Comparison of ENCODE assay signal across 32 mouse cellular contexts in genomic region chr19:50640251-50641032, GRCm38 (mm10). TPM values are rescaled to one million over a fixed set of nuclear protein-coding genes. Genes with fewer than 3 reads are reported as not detected.
DNase-seq lines count a peak whose midpoint lies in the region; ATAC-seq and TF ChIP-seq lines count a peak whose summit lies in the region.
"Had no signal": no experiment of that assay in that cellular context is flagged by ENCODE, and none has a peak within 500 bp of the region (broad histone marks: within the 10 kb centered on the region; RNA-seq: fewer than 3 reads in every experiment).

No protein-coding gene starts in this region.

- no peaks in the 10 kb centered on the region for H3K9me3 ChIP-seq in hindbrain, embryonic 12.5 days (replicated peaks)
- no peaks in the 10 kb centered on the region for H3K9me3 ChIP-seq in hindbrain, postnatal 0 days (ENCODE audit: low read length)
- H3K9me3 ChIP-seq in neural tube, embryonic 12.5 days, result no peaks in the 10 kb centered on the region
- no peaks in the 10 kb centered on the region for H3K9me3 ChIP-seq in forebrain, embryonic 16.5 days (ENCODE audit: control insufficient read depth, low read length)
- H3K9me3 ChIP-seq: embryonic facial prominence, embryonic 10.5 days; embryonic facial prominence, embryonic 15.5 days; heart, embryonic 13.5 days; kidney, embryonic 15.5 days; limb, embryonic 12.5 days; liver, embryonic 15.5 days; stomach, embryonic 15.5 days had no signal

- no peak for DNase-seq in hindbrain, postnatal 0 days (ENCODE audit: low spot score)
- no peak for DNase-seq in neural tube, embryonic 10.5 days (ENCODE audit: extremely low spot score, low spot score)
- DNase-seq in retina, postnatal 1 day, result peak; percentile 89
- no peak for DNase-seq in thymus, postnatal 4 days
- DNase-seq in right cerebral cortex, adult 2 months (ENCODE audit: low spot score in 2 of 2), result no peak
- DNase-seq: adrenal gland, postnatal 25 days; B cell, adult 2 months; cerebellum, adult 18-20 months; cerebellum, postnatal 14 days; gastrocnemius, adult 2 months; heart, adult 2 months; heart, postnatal 10 days; kidney, adult 18-20 months; kidney, postnatal 25 days; lung, embryonic 14.5 days; lung, postnatal 14 days; right cerebral cortex, postnatal 25 days had no signal

- H3K9ac ChIP-seq in hindbrain, embryonic 12.5 days, result no peak overlapping the region
- H3K9ac ChIP-seq in hindbrain, postnatal 0 days (replicated peaks; ENCODE audit: low read length), result no peak overlapping the region
- no peak overlapping the region for H3K9ac ChIP-seq in neural tube, embryonic 12.5 days
- 0 out of 2 replicates have a peak overlapping the region, but pooled peaks have one; percentile 17 for H3K9ac ChIP-seq in forebrain, embryonic 16.5 days (replicated peaks; ENCODE audit: low read depth, low read length)
- H3K9ac ChIP-seq: embryonic facial prominence, embryonic 15.5 days; heart, embryonic 13.5 days; kidney, embryonic 15.5 days; limb, embryonic 12.5 days; liver, embryonic 15.5 days; lung, embryonic 14.5 days; stomach, embryonic 15.5 days had no signal

- peak; percentile 71; the same call in 1 of the 2 replicates for ATAC-seq in hindbrain, embryonic 12.5 days (ENCODE audit: low FRiP score)
- ATAC-seq in hindbrain, postnatal 0 days, result no peak
- peak; percentile 29; the same call in 1 of the 2 replicates for ATAC-seq in neural tube, embryonic 12.5 days (ENCODE audit: low FRiP score, low read depth)
- ATAC-seq in forebrain, embryonic 16.5 days, result peak; percentile 47; the same call in 1 of the 2 replicates

- H3K4me2 ChIP-seq in hindbrain, embryonic 12.5 days (replicated peaks), result no peak overlapping the region
- no peak overlapping the region for H3K4me2 ChIP-seq in hindbrain, postnatal 0 days (ENCODE audit: low read depth, low read length)
- no peak overlapping the region for H3K4me2 ChIP-seq in neural tube, embryonic 12.5 days (replicated peaks)
- no peak overlapping the region for H3K4me2 ChIP-seq in forebrain, embryonic 16.5 days (ENCODE audit: low read length)
- H3K4me2 ChIP-seq: embryonic facial prominence, embryonic 15.5 days; heart, embryonic 13.5 days; kidney, embryonic 15.5 days; limb, embryonic 12.5 days; liver, embryonic 15.5 days; lung, embryonic 14.5 days; stomach, embryonic 15.5 days had no signal

- no peak overlapping the region for H3K4me3 ChIP-seq in hindbrain, embryonic 12.5 days
- H3K4me3 ChIP-seq in hindbrain, postnatal 0 days (ENCODE audit: low read length), result no peak overlapping the region
- H3K4me3 ChIP-seq in neural tube, embryonic 12.5 days, result no peak overlapping the region
- no peak overlapping the region for H3K4me3 ChIP-seq in forebrain, embryonic 16.5 days (replicated peaks; ENCODE audit: low read length)
- H3K4me3 ChIP-seq: embryonic facial prominence, embryonic 10.5 days; embryonic facial prominence, embryonic 15.5 days; gastrocnemius, adult 2 months; heart, adult 2 months; heart, embryonic 13.5 days; kidney, embryonic 15.5 days; left cerebral cortex, adult 2 months; limb, embryonic 12.5 days; liver, embryonic 15.5 days; stomach, embryonic 15.5 days had no signal

- peak overlapping the region; percentile 0 for H3K27ac ChIP-seq in hindbrain, embryonic 12.5 days
- H3K27ac ChIP-seq in hindbrain, postnatal 0 days, result no peak overlapping the region
- no peak overlapping the region for H3K27ac ChIP-seq in neural tube, embryonic 12.5 days
- H3K27ac ChIP-seq in forebrain, embryonic 16.5 days (ENCODE audit: low read length), result no peak overlapping the region
- H3K27ac ChIP-seq: embryonic facial prominence, embryonic 10.5 days; embryonic facial prominence, embryonic 15.5 days; gastrocnemius, adult 2 months; heart, adult 2 months; heart, embryonic 13.5 days; kidney, embryonic 15.5 days; left cerebral cortex, adult 2 months; limb, embryonic 12.5 days; liver, embryonic 15.5 days; stomach, embryonic 15.5 days had no signal

- TF ChIP-seq CTCF in hindbrain, postnatal 0 days (IDR thresholded peaks at IDR 0.05; ENCODE audit: low read depth), result no peak

- 59% methylated on average over 8 of the region's 8 CpGs for WGBS in hindbrain, embryonic 12.5 days
- WGBS in hindbrain, postnatal 0 days, result 53% methylated on average over 8 of the region's 8 CpGs
- 66% methylated on average over 8 of the region's 8 CpGs for WGBS in neural tube, embryonic 12.5 days
- WGBS in forebrain, embryonic 16.5 days, result 49% methylated on average over 8 of the region's 8 CpGs

- no peaks in the 10 kb centered on the region for H3K27me3 ChIP-seq in hindbrain, embryonic 12.5 days
- H3K27me3 ChIP-seq in hindbrain, postnatal 0 days (ENCODE audit: insufficient read depth, low read length), result no peaks in the 10 kb centered on the region
- H3K27me3 ChIP-seq in neural tube, embryonic 12.5 days (replicated peaks), result no peaks in the 10 kb centered on the region
- H3K27me3 ChIP-seq in forebrain, embryonic 16.5 days (replicated peaks; ENCODE audit: control insufficient read depth, insufficient read depth, low read length), result no peaks in the 10 kb centered on the region
- H3K27me3 ChIP-seq: embryonic facial prominence, embryonic 15.5 days; heart, embryonic 13.5 days; kidney, embryonic 15.5 days; limb, embryonic 12.5 days; liver, embryonic 15.5 days; stomach, embryonic 15.5 days had no signal

- H3K36me3 ChIP-seq in hindbrain, embryonic 12.5 days, result no peaks in the 10 kb centered on the region
- no peaks in the 10 kb centered on the region for H3K36me3 ChIP-seq in hindbrain, postnatal 0 days (ENCODE audit: insufficient read depth, low read length)
- H3K36me3 ChIP-seq in neural tube, embryonic 12.5 days, result no peaks in the 10 kb centered on the region
- no peaks in the 10 kb centered on the region for H3K36me3 ChIP-seq in forebrain, embryonic 16.5 days (ENCODE audit: control insufficient read depth, insufficient read depth)
- H3K36me3 ChIP-seq: embryonic facial prominence, embryonic 10.5 days; embryonic facial prominence, embryonic 15.5 days; heart, embryonic 13.5 days; kidney, embryonic 15.5 days; limb, embryonic 12.5 days; liver, embryonic 15.5 days; stomach, embryonic 15.5 days had no signal

- peaks cover 8% of the 10 kb centered on the region for H3K4me1 ChIP-seq in hindbrain, embryonic 12.5 days
- H3K4me1 ChIP-seq in hindbrain, postnatal 0 days (ENCODE audit: insufficient read depth, low read length), result 0 out of 2 replicates have a peak, but pooled peaks cover 4% of the 10 kb centered on the region
- peaks cover 6% of the 10 kb centered on the region; the same call in 1 of the 2 replicates for H3K4me1 ChIP-seq in neural tube, embryonic 12.5 days
- H3K4me1 ChIP-seq in forebrain, embryonic 16.5 days (replicated peaks; ENCODE audit: control insufficient read depth, insufficient read depth, low read length), result peaks cover 6% of the 10 kb centered on the region
- H3K4me1 ChIP-seq: embryonic facial prominence, embryonic 10.5 days; embryonic facial prominence, embryonic 15.5 days; heart, embryonic 13.5 days; kidney, embryonic 15.5 days; limb, embryonic 12.5 days; liver, embryonic 15.5 days; stomach, embryonic 15.5 days had no signal

RNA-seq across cellular contexts. Expression of gene Sorcs1, which starts 38.0 kb away (rescaled TPM):
- 10.7 and 11.4 TPM in 2 replicates for polyA plus RNA-seq in hindbrain, embryonic 12.5 days (2016; fragmentation: Nextera tagmentation; extraction: Ambion mirVana)
- 26.3 and 26.7 TPM in 2 replicates for total RNA-seq in hindbrain, postnatal 0 days (2014; rRNA removed)
- polyA plus RNA-seq in hindbrain, postnatal 0 days (2015; fragmentation: Nextera tagmentation; extraction: Ambion mirVana), result 15.5 and 15.7 TPM in 2 replicates
- 9.6 and 10.2 TPM in 2 replicates for polyA plus RNA-seq in neural tube, embryonic 12.5 days (2016; fragmentation: Nextera tagmentation; extraction: Ambion mirVana)
- 8.9 and 10.5 TPM in 2 replicates for polyA plus RNA-seq in forebrain, embryonic 16.5 days (2015; fragmentation: Nextera tagmentation; extraction: Ambion mirVana)
- total RNA-seq: hematopoietic stem cell, adult 5-6 weeks; liver, adult 2 months; megakaryocyte progenitor cell, adult 5-6 weeks; monocyte, adult 5-6 weeks had no signal
- polyA plus RNA-seq: liver, adult 2 months had no signal
